Mouse (Mus musculus) forebrain, embryonic 12.5 days (tissue): Measurements from ENCODE around the gene Grwd1. TPM values are rescaled to one million over a fixed set of nuclear protein-coding genes. Genes with fewer than 3 reads are reported as not detected.

Experiments used
- ATAC-seq: fragments of 200-750 bp; cut with Nextera tagmentation; 2 replicates; pipeline ENCODE4 v1.8.0; 2017; ENCODE audit warnings: moderate TSS enrichment; ENCODE audit not compliant: low FRiP score
- H3K27ac ChIP-seq: fragments of 300-500 bp; sonication (generic); 2 replicates; pipeline ENCODE4 v1.5.1; 2016; ENCODE audit warnings: mild to moderate bottlenecking
- H3K27me3 ChIP-seq: fragments of 300-500 bp; sonication (generic); 2 replicates; pipeline ENCODE4 v1.6.1; 2016; ENCODE audit warnings: mild to moderate bottlenecking
- H3K36me3 ChIP-seq: fragments of 300-500 bp; sonication (generic); replicated peaks from 2 replicates; pipeline ENCODE4 v1.6.1; 2016; ENCODE audit warnings: mild to moderate bottlenecking
- H3K4me1 ChIP-seq: fragments of 300-500 bp; sonication (generic); 2 replicates; pipeline ENCODE4 v1.6.1; 2016
- H3K4me2 ChIP-seq: fragments of 300-500 bp; sonication (generic); 2 replicates; pipeline ENCODE4 v1.6.1; 2016; ENCODE audit warnings: mild to moderate bottlenecking, moderate library complexity
- H3K4me3 ChIP-seq: fragments of 300-500 bp; sonication (generic); replicated peaks from 2 replicates; pipeline ENCODE4 v1.5.1; 2016; ENCODE audit warnings: mild to moderate bottlenecking
- H3K9ac ChIP-seq: fragments of 300-500 bp; sonication (generic); 2 replicates; pipeline ENCODE4 v1.6.1; 2016; ENCODE audit warnings: mild to moderate bottlenecking
- H3K9me3 ChIP-seq: fragments of 300-500 bp; sonication (generic); 2 replicates; pipeline ENCODE4 v1.6.1; 2016
- WGBS: fragments of 180-500 bp; shearing (Covaris S2); methylation state at CpG from one replicate; pipeline ENCODE4 v1.1.7; 2016; 5-methylcytosine and 5-hydroxymethylcytosine counted together
- polyA plus RNA-seq: library from polyadenylated mRNA; unstranded; fragments of >200 nt; fragmentation: Nextera tagmentation; extraction: Ambion mirVana; gene quantifications from 2 replicates; pipeline ENCODE4 v1.2.1, GENCODE M21; 2016

Grwd1 gene
- polyA plus RNA-seq, 1 experiment from 2014 or later = 60.0 TPM

- 2% methylated on average over 92 of the region's 117 CpGs for WGBS
- peak overlapping the region; percentile 42 for H3K27ac ChIP-seq
These were observed 35.5 kb upstream of the Grwd1 start for GRCm38 (mm10) chr7:45865925-45866910.

GRCm38 (mm10) chr7:45864435-45864834 is 33.7 kb upstream of the Grwd1 start:
- WGBS = 66% methylated on average over 3 of the region's 3 CpGs
- Histone ChIP-seq H3K9ac (no peak overlapping the region), H3K27me3 (peaks cover 64% of the 10 kb centered on the region), H3K9me3 (no peaks in the 10 kb centered on the region), H3K36me3 (no peaks in the 10 kb centered on the region), H3K4me3 (no peak overlapping the region), H3K27ac (no peak overlapping the region), H3K4me2 (no peak overlapping the region), H3K4me1 (peaks cover 39% of the 10 kb centered on the region)
- no peak for ATAC-seq

More at GRCm38 (mm10) chr7:45865925-45866910, 35.5 kb upstream of the Grwd1 start:
- peaks cover 69% of the 10 kb centered on the region for H3K27me3 ChIP-seq
- no peaks in the 10 kb centered on the region for H3K9me3 ChIP-seq
- peak; percentile 74 for ATAC-seq
- H3K9ac ChIP-seq = peak overlapping the region; percentile 85
- peak overlapping the region; percentile 70 for H3K4me3 ChIP-seq
- H3K4me2 ChIP-seq = peak overlapping the region; percentile 77
- H3K36me3 ChIP-seq = no peaks in the 10 kb centered on the region
- peaks cover 48% of the 10 kb centered on the region for H3K4me1 ChIP-seq

GRCm38 (mm10) chr7:45862804-45863203 is 32.1 kb upstream of the Grwd1 start:
- H3K4me1 ChIP-seq = peaks cover 30% of the 10 kb centered on the region
- H3K36me3 ChIP-seq = no peaks in the 10 kb centered on the region
- no peak for ATAC-seq
- H3K4me2 ChIP-seq = no peak overlapping the region
- 86% methylated on average over 7 of the region's 7 CpGs for WGBS
- H3K27ac ChIP-seq = no peak overlapping the region
- no peak overlapping the region for H3K9ac ChIP-seq
- H3K9me3 ChIP-seq = no peaks in the 10 kb centered on the region
- peaks cover 64% of the 10 kb centered on the region for H3K27me3 ChIP-seq
- H3K4me3 ChIP-seq = no peak overlapping the region

- 78% methylated on average over 4 of the region's 4 CpGs for WGBS
- H3K27ac ChIP-seq = no peak overlapping the region
- H3K9me3 ChIP-seq = no peaks in the 10 kb centered on the region
- no peak overlapping the region for H3K9ac ChIP-seq
- no peak overlapping the region for H3K4me3 ChIP-seq
- no peak for ATAC-seq
- no peak overlapping the region for H3K4me2 ChIP-seq
- peaks cover 23% of the 10 kb centered on the region for H3K4me1 ChIP-seq
- H3K36me3 ChIP-seq = no peaks in the 10 kb centered on the region
- peaks cover 66% of the 10 kb centered on the region for H3K27me3 ChIP-seq
These were observed 28.3 kb upstream of the Grwd1 start for GRCm38 (mm10) chr7:45859008-45859407.

GRCm38 (mm10) chr7:45856950-45857901 is 26.5 kb upstream of the Grwd1 start:
- Histone ChIP-seq H3K27ac (no peak overlapping the region), H3K9me3 (no peaks in the 10 kb centered on the region), H3K4me3 (peak overlapping the region; percentile 27), H3K9ac (peak overlapping the region; percentile 40; the same call in 1 of the 2 replicates), H3K36me3 (no peaks in the 10 kb centered on the region), H3K4me2 (peak overlapping the region; percentile 56), H3K27me3 (peaks cover 58% of the 10 kb centered on the region), H3K4me1 (peaks cover 23% of the 10 kb centered on the region)
- WGBS = 4% methylated on average over 29 of the region's 30 CpGs
- ATAC-seq = peak; percentile 9; the same call in 1 of the 2 replicates

- Histone ChIP-seq H3K27ac (no peak overlapping the region), H3K9ac (no peak overlapping the region), H3K27me3 (peaks cover 38% of the 10 kb centered on the region), H3K36me3 (no peaks in the 10 kb centered on the region), H3K9me3 (no peaks in the 10 kb centered on the region), H3K4me2 (no peak overlapping the region), H3K4me3 (no peak overlapping the region), H3K4me1 (peaks cover 21% of the 10 kb centered on the region)
- 81% methylated on average over 12 of the region's 12 CpGs for WGBS
- ATAC-seq = no peak
These were observed 22.3 kb upstream of the Grwd1 start for GRCm38 (mm10) chr7:45853089-45853488.

GRCm38 (mm10) chr7:45850661-45851060 is 19.9 kb upstream of the Grwd1 start:
- Histone ChIP-seq H3K4me1 (peaks cover 8% of the 10 kb centered on the region; the same call in 1 of the 2 replicates), H3K27me3 (peaks cover 18% of the 10 kb centered on the region), H3K4me3 (no peak overlapping the region), H3K9me3 (no peaks in the 10 kb centered on the region), H3K27ac (no peak overlapping the region), H3K9ac (no peak overlapping the region), H3K36me3 (no peaks in the 10 kb centered on the region), H3K4me2 (no peak overlapping the region)
- WGBS = 82% methylated on average over 3 of the region's 3 CpGs
- ATAC-seq = no peak

- H3K4me2 ChIP-seq = no peak overlapping the region
- H3K27me3 ChIP-seq = peaks cover 23% of the 10 kb centered on the region
- H3K9me3 ChIP-seq = no peaks in the 10 kb centered on the region
- no peak overlapping the region for H3K9ac ChIP-seq
- H3K27ac ChIP-seq = no peak overlapping the region
- H3K4me3 ChIP-seq = no peak overlapping the region
- no peaks in the 10 kb centered on the region for H3K36me3 ChIP-seq
- H3K4me1 ChIP-seq = peaks cover 8% of the 10 kb centered on the region; the same call in 1 of the 2 replicates
- WGBS = 5% methylated on average over 6 of the region's 6 CpGs
- ATAC-seq = no peak
These were observed 17.8 kb upstream of the Grwd1 start for GRCm38 (mm10) chr7:45848447-45849027.

- Histone ChIP-seq H3K9ac (no peak overlapping the region), H3K27ac (no peak overlapping the region), H3K36me3 (no peaks in the 10 kb centered on the region), H3K4me1 (peaks cover under 1% of the 10 kb centered on the region; the same call in 1 of the 2 replicates), H3K9me3 (no peaks in the 10 kb centered on the region), H3K4me2 (no peak overlapping the region), H3K27me3 (peaks cover 37% of the 10 kb centered on the region), H3K4me3 (no peak overlapping the region)
- no peak for ATAC-seq
- 86% methylated on average over 10 of the region's 10 CpGs for WGBS
These were observed 12.4 kb upstream of the Grwd1 start for GRCm38 (mm10) chr7:45842950-45843744.

- 3% methylated on average over 29 of the region's 31 CpGs for WGBS
- Histone ChIP-seq H3K4me3 (peak overlapping the region; percentile 36), H3K27ac (no peak overlapping the region), H3K36me3 (peaks cover 6% of the 10 kb centered on the region; the same call in 1 of the 2 replicates), H3K27me3 (peaks cover 67% of the 10 kb centered on the region), H3K9me3 (no peaks in the 10 kb centered on the region), H3K4me1 (peaks cover 28% of the 10 kb centered on the region), H3K9ac (0 out of 2 replicates have a peak overlapping the region, but pooled peaks have one; percentile 17), H3K4me2 (peak overlapping the region; percentile 49)
- no peak for ATAC-seq
These were observed 3.2 kb upstream of the Grwd1 start for GRCm38 (mm10) chr7:45833924-45834323.
